Mouse (Mus musculus) forebrain, embryonic 15.5 days (tissue): ENCODE measurements around the gene Caln1. TPM values are rescaled to one million over a fixed set of nuclear protein-coding genes. Genes with fewer than 3 reads are reported as not detected.

Source experiments
- ATAC-seq: fragments of 200-750 bp; cut with Nextera tagmentation; replicated peaks from 2 replicates; pipeline ENCODE4 v1.8.0; 2017; ENCODE audit warnings: mild to moderate bottlenecking, moderate TSS enrichment, moderate library complexity
- H3K27ac ChIP-seq: fragments of 300-500 bp; sonication (generic); replicated peaks from 2 replicates; pipeline ENCODE4 v1.5.1; 2015; ENCODE audit warnings: mild to moderate bottlenecking, inconsistent platforms
- H3K27me3 ChIP-seq: fragments of 300-500 bp; sonication (generic); 2 replicates; pipeline ENCODE4 v1.6.1; 2015; ENCODE audit warnings: inconsistent platforms
- H3K36me3 ChIP-seq: fragments of 300-500 bp; sonication (generic); 2 replicates; pipeline ENCODE4 v1.6.1; 2015; ENCODE audit warnings: mild to moderate bottlenecking, inconsistent platforms
- H3K4me1 ChIP-seq: fragments of 300-500 bp; sonication (generic); 2 replicates; pipeline ENCODE4 v1.6.1; 2015; ENCODE audit warnings: inconsistent platforms
- H3K4me2 ChIP-seq: fragments of 300-500 bp; sonication (generic); replicated peaks from 2 replicates; pipeline ENCODE4 v1.6.1; 2015; ENCODE audit warnings: mild to moderate bottlenecking, inconsistent platforms
- H3K4me3 ChIP-seq: fragments of 300-500 bp; sonication (generic); 2 replicates; pipeline ENCODE4 v1.5.1; 2015; ENCODE audit warnings: mild to moderate bottlenecking, inconsistent platforms
- H3K9ac ChIP-seq: fragments of 300-500 bp; sonication (generic); replicated peaks from 2 replicates; pipeline ENCODE4 v1.6.1; 2015; ENCODE audit warnings: mild to moderate bottlenecking, inconsistent platforms
- H3K9me3 ChIP-seq: fragments of 300-500 bp; sonication (generic); 2 replicates; pipeline ENCODE4 v1.6.1; 2016; ENCODE audit warnings: inconsistent platforms
- WGBS: fragments of 180-500 bp; shearing (Covaris S2); methylation state at CpG from one replicate; pipeline ENCODE4 v1.1.7; 2015; ENCODE audit warnings: mixed read lengths; 5-methylcytosine and 5-hydroxymethylcytosine counted together
- polyA plus RNA-seq: library from polyadenylated mRNA; unstranded; fragments of >200 nt; fragmentation: Nextera tagmentation; extraction: Ambion mirVana; gene quantifications from 2 replicates; pipeline ENCODE4 v1.2.1, GENCODE M21; 2015

Caln1 gene
- polyA plus RNA-seq, 1 experiment from 2014 or later = 17.5 TPM

DNA sequence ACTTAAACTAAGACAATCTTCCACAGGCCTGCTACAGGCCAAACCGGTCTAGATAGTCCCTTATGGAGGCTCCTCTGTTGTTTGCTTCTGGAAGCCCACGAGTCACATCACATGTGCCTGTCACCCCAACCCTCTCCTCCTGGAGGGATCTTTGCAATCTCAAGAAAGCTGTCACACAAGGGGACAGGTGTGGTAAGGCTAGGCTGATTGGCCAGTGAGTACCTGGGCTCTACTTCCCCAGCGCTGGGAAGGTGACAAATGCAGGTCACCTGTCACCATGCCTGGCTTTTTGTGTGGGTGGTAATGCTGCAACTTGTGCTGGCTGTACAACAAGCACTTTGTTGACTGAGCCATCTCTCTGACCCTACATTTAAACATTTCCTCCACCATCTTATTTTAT is 338.5 kb downstream of the Caln1 start:
- no peaks in the 10 kb centered on the region for H3K36me3 ChIP-seq
- WGBS = 79% methylated on average over 3 of the region's 3 CpGs
- H3K9me3 ChIP-seq = no peaks in the 10 kb centered on the region
- no peak for ATAC-seq
- H3K27me3 ChIP-seq = no peaks in the 10 kb centered on the region
- no peak overlapping the region for H3K9ac ChIP-seq
- H3K27ac ChIP-seq = no peak overlapping the region
- H3K4me1 ChIP-seq = no peaks in the 10 kb centered on the region
- H3K4me3 ChIP-seq = no peak overlapping the region
- no peak overlapping the region for H3K4me2 ChIP-seq

DNA sequence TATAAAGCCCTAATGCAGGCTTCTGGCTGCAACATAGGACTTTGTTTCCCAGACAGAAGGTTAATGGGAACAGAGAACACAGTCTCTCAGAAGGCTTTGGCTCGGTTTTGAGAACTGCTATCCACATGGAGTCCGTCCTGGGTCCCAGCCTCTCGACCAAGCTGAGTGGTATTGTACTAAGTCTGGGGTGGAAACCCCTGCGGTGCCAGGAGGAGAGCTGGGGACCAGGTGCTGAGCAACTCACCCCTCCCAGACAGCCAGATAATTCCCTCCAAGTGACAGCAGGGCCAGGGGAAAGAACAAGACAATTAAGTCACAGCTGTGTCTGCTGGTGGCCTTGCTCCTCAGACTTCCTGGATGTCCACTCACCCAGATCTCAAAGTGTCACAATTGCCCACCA is 339.4 kb downstream of the Caln1 start:
- ATAC-seq = no peak
- no peaks in the 10 kb centered on the region for H3K36me3 ChIP-seq
- H3K9me3 ChIP-seq = no peaks in the 10 kb centered on the region
- H3K27me3 ChIP-seq = no peaks in the 10 kb centered on the region
- no peaks in the 10 kb centered on the region for H3K4me1 ChIP-seq
- no peak overlapping the region for H3K9ac ChIP-seq
- WGBS = 77% methylated on average over 4 of the region's 4 CpGs
- H3K4me2 ChIP-seq = no peak overlapping the region
- H3K4me3 ChIP-seq = no peak overlapping the region
- H3K27ac ChIP-seq = no peak overlapping the region

DNA sequence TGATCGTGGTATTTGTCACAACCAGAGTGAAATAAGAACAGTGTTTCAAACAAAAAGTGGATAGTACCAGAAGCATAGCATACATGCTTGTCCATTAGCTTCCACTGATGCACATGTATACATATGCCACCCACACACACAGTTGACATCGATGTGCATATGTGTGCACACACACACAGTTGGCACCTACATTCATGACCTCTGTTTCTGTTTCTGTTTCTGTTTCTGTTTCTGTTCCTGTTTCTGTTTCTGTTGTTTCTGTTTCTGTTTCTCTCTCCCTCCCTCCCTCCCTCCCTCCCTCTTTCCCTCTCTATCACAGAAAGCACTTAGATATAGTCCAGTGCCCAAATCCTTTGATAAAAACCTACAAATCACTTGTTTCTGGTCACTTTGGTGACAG is 342.4 kb downstream of the Caln1 start:
- H3K4me3 ChIP-seq = no peak overlapping the region
- H3K27me3 ChIP-seq = no peaks in the 10 kb centered on the region
- H3K9ac ChIP-seq = no peak overlapping the region
- H3K27ac ChIP-seq = no peak overlapping the region
- ATAC-seq = no peak
- no peak overlapping the region for H3K4me2 ChIP-seq
- no peaks in the 10 kb centered on the region for H3K36me3 ChIP-seq
- H3K4me1 ChIP-seq = no peaks in the 10 kb centered on the region
- H3K9me3 ChIP-seq = no peaks in the 10 kb centered on the region
- WGBS = 86% methylated on average over 2 of the region's 2 CpGs

DNA sequence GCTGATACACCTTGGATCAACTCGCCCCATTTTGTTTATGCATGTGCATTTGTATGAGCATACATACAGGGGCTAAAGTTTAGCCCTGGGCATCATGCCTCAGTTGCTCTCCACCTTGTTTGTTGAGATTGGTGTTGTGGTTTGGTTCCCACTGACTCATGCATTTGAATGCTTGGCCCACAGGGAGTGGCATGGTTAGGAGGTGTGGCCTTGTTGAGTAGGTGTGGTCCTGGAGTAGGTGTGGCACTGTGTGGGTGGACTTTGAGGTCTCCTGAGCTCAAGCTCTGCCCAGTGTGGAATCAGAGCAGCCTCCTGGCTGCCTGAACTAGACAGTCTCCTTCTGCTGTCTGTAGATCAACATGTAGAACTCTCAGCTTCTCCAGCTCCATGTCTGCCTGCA is 343.0 kb downstream of the Caln1 start:
- H3K4me2 ChIP-seq = no peak overlapping the region
- H3K27ac ChIP-seq = no peak overlapping the region
- H3K9ac ChIP-seq = no peak overlapping the region
- ATAC-seq = no peak
- 74% methylated on average over 1 of the region's 1 CpGs for WGBS
- H3K27me3 ChIP-seq = no peaks in the 10 kb centered on the region
- no peaks in the 10 kb centered on the region for H3K9me3 ChIP-seq
- no peaks in the 10 kb centered on the region for H3K4me1 ChIP-seq
- H3K4me3 ChIP-seq = no peak overlapping the region
- no peaks in the 10 kb centered on the region for H3K36me3 ChIP-seq

DNA sequence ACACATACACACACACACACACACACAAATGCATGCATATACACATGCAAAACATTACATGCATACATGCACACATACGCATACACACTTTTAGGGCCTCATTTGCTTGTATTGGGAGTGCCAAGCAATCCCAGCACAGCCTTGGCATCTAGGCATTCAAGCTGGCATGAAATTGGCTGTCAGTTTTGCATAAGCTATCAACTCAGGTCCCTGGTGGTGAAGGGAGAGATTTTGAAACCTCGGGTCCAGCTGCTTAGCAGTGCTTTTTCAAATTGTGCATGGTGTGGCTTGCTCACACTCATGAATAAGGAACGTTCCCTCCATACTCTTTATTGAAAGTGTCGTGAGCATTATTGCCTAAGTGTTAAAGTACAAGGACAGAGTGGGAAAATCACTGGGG is 345.9 kb downstream of the Caln1 start:
- WGBS = 71% methylated on average over 4 of the region's 4 CpGs
- no peak overlapping the region for H3K4me3 ChIP-seq
- ATAC-seq = no peak
- no peaks in the 10 kb centered on the region for H3K27me3 ChIP-seq
- no peaks in the 10 kb centered on the region for H3K9me3 ChIP-seq
- no peak overlapping the region for H3K27ac ChIP-seq
- no peak overlapping the region for H3K9ac ChIP-seq
- H3K4me1 ChIP-seq = no peaks in the 10 kb centered on the region
- no peaks in the 10 kb centered on the region for H3K36me3 ChIP-seq
- H3K4me2 ChIP-seq = no peak overlapping the region

DNA sequence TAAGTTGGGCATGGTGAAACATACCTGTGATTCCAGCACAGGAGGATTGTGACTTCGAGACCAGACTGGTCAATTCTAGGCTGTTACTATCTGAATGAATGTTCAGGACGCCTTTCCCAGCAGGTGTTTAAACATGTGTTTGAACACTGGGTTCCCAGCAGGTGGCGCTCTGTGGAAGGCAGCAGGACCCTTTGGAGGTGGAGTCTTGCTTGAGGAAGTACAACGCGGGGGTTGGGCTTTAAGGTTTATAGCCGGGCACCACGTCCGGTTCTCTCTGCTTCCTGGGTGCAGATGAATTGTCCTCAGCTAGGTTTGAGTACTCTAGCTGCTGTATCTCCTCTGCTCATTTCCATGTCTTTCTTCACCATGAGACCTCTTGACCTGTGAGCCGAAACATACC is 349.1 kb downstream of the Caln1 start:
- H3K27me3 ChIP-seq = no peaks in the 10 kb centered on the region
- WGBS = 69% methylated on average over 9 of the region's 9 CpGs
- H3K4me2 ChIP-seq = no peak overlapping the region
- H3K27ac ChIP-seq = no peak overlapping the region
- ATAC-seq = no peak
- H3K4me3 ChIP-seq = no peak overlapping the region
- H3K4me1 ChIP-seq = no peaks in the 10 kb centered on the region
- H3K9ac ChIP-seq = no peak overlapping the region
- no peaks in the 10 kb centered on the region for H3K9me3 ChIP-seq
- no peaks in the 10 kb centered on the region for H3K36me3 ChIP-seq

DNA sequence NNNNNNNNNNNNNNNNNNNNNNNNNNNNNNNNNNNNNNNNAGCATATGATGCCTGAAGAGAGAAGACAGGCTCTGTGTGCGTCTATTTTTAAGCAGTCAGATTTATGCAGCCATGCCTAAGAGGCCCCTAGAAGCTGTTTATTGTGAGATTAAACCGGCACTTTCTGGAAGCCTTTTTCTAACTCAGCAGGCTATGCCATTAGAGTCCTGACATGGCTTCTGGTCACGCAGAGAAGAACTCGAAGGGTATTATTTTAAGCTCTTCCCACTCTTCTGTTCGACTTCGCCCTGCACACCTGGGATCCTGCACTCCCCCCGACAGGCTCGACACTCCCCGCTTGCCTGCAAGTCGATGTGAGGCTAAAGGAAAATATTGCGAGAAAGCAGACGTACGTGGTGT is 372.9 kb downstream of the Caln1 start:
- no peaks in the 10 kb centered on the region for H3K27me3 ChIP-seq
- no peaks in the 10 kb centered on the region for H3K9me3 ChIP-seq
- no peak overlapping the region for H3K9ac ChIP-seq
- H3K4me2 ChIP-seq = no peak overlapping the region
- H3K4me3 ChIP-seq = no peak overlapping the region
- no peaks in the 10 kb centered on the region for H3K4me1 ChIP-seq
- H3K36me3 ChIP-seq = no peaks in the 10 kb centered on the region
- no peak overlapping the region for H3K27ac ChIP-seq
- 55% methylated on average over 13 of the region's 13 CpGs for WGBS
- ATAC-seq = no peak

DNA sequence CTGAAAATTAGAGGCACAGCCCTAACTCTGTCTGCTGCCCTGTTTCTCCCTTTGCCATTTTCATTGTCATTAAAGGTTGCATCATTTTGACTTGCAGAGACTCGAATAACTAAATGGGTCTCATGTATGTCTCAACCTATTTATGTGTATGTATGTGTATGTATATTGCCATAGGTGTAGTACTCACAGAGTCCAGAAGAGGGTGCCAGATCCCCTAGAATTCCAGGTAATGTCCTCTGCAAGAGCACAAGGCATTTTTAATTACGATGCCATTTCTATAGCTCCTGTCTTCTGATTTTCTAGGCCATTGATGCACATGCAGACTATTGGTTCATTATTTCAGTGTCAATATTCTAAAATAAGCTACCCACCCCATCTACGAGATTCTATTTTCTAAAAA is 388.3 kb downstream of the Caln1 start:
- WGBS = 94% methylated on average over 3 of the region's 3 CpGs
- peaks cover 4% of the 10 kb centered on the region; the same call in 1 of the 2 replicates for H3K9me3 ChIP-seq
- no peak for ATAC-seq
- H3K9ac ChIP-seq = no peak overlapping the region
- H3K4me3 ChIP-seq = no peak overlapping the region
- no peak overlapping the region for H3K4me2 ChIP-seq
- H3K36me3 ChIP-seq = no peaks in the 10 kb centered on the region
- no peaks in the 10 kb centered on the region for H3K27me3 ChIP-seq
- no peak overlapping the region for H3K27ac ChIP-seq
- H3K4me1 ChIP-seq = no peaks in the 10 kb centered on the region

DNA sequence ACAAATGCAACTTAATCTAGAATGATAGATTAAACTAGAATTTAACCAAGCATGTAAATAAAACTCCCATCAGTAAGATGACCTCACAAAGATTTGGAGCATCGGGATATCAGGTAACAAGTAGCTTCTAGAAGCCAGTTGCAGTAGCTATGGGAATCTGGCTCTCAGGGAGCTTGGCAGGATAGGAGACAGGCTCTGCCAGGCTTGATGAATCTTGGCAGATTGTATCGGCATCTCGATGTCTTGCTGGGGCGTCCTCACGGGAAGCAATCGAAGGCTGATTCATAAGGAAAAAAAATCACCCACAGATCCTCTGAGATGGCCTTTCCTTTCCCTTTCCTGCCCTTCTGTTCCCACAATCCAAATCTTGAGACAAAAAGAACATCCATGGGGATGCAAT is 396.5 kb downstream of the Caln1 start:
- 84% methylated on average over 6 of the region's 6 CpGs for WGBS
- H3K4me2 ChIP-seq = no peak overlapping the region
- no peaks in the 10 kb centered on the region for H3K27me3 ChIP-seq
- H3K9me3 ChIP-seq = no peaks in the 10 kb centered on the region
- no peak overlapping the region for H3K9ac ChIP-seq
- no peak for ATAC-seq
- H3K36me3 ChIP-seq = no peaks in the 10 kb centered on the region
- no peak overlapping the region for H3K4me3 ChIP-seq
- no peaks in the 10 kb centered on the region for H3K4me1 ChIP-seq
- H3K27ac ChIP-seq = no peak overlapping the region

DNA sequence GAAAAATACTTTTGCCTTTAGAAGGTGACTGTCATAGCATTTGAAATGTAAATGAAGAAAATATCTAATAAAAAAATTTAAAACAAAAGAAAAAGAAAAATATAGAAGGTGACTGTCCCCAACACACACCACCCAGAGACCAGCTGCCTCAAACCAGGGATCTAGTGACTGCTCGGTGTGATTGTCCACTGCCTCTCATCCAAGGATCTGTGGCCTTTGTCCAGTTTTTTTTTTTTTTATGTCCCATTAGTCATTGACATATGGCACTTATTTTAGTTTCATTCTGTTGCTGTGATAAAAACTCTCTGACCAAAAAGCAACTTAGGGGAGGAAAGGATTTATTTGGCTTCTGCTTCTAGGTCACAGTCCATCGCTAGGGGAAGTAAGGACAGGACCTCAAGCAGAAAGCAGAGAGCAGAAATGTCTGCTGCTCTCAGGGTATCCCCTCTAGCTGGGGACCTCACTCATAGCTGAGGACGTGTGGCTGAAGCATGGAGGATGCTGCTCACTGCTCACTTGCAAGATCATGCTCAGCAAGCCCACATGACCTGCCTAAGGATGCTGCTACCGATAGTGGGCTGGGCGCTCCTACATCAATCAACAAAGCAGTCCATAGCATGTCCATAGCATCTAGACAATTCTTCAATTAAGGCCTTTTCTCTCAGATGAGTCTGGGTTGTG is 401.9 kb downstream of the Caln1 start:
- 86% methylated on average over 5 of the region's 5 CpGs for WGBS
- Histone ChIP-seq H3K4me1 (no peaks in the 10 kb centered on the region), H3K36me3 (no peaks in the 10 kb centered on the region), H3K27me3 (no peaks in the 10 kb centered on the region), H3K27ac (no peak overlapping the region), H3K9me3 (no peaks in the 10 kb centered on the region), H3K9ac (no peak overlapping the region), H3K4me2 (no peak overlapping the region), H3K4me3 (no peak overlapping the region)
- no peak for ATAC-seq

DNA sequence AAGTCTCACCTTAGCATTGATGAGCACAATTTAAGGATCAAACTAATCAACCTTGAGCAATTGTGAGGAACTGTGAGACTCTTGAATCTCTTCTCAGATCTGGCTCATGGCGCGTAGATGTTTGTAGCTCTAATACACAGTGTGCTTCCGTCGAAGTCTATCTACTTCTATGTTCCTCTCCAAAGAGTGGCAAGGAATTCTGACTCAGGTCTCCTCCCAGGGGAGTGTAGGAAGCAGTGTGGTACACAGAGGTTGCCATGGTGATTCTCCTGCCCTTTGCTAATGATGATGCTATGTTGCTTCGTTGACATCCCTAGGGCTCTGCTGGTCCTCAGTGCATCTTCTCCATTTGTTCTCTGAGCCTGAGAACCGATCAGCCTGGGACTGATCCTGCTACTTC is 403.2 kb downstream of the Caln1 start:
- WGBS = 81% methylated on average over 6 of the region's 6 CpGs
- H3K9me3 ChIP-seq = no peaks in the 10 kb centered on the region
- H3K9ac ChIP-seq = no peak overlapping the region
- no peak overlapping the region for H3K4me3 ChIP-seq
- no peak overlapping the region for H3K27ac ChIP-seq
- H3K27me3 ChIP-seq = no peaks in the 10 kb centered on the region
- H3K4me1 ChIP-seq = no peaks in the 10 kb centered on the region
- H3K36me3 ChIP-seq = no peaks in the 10 kb centered on the region
- no peak overlapping the region for H3K4me2 ChIP-seq
- no peak for ATAC-seq

DNA sequence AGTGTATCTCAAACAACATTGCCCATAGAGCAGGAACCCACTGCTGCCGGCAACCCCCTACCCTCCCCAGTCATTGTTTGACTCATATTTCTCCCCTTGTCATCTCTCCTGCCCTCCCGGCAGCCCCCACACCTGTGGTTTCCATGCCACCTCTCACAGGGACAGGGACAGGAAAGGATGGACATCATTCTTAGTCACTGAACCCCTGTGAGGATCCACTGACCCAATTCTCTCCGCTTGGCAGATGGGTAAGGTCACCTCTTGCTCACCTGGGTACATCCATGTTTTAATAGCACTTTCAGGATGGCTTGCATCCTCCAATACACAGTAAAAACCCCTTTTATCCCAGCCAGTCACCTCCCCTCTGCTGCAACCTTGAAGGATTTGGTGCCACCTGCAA is 405.7 kb downstream of the Caln1 start:
- Histone ChIP-seq H3K9me3 (no peaks in the 10 kb centered on the region), H3K4me1 (no peaks in the 10 kb centered on the region), H3K27ac (no peak overlapping the region), H3K36me3 (no peaks in the 10 kb centered on the region), H3K4me2 (no peak overlapping the region), H3K27me3 (no peaks in the 10 kb centered on the region), H3K4me3 (no peak overlapping the region), H3K9ac (no peak overlapping the region)
- WGBS = 96% methylated on average over 3 of the region's 3 CpGs
- no peak for ATAC-seq

DNA sequence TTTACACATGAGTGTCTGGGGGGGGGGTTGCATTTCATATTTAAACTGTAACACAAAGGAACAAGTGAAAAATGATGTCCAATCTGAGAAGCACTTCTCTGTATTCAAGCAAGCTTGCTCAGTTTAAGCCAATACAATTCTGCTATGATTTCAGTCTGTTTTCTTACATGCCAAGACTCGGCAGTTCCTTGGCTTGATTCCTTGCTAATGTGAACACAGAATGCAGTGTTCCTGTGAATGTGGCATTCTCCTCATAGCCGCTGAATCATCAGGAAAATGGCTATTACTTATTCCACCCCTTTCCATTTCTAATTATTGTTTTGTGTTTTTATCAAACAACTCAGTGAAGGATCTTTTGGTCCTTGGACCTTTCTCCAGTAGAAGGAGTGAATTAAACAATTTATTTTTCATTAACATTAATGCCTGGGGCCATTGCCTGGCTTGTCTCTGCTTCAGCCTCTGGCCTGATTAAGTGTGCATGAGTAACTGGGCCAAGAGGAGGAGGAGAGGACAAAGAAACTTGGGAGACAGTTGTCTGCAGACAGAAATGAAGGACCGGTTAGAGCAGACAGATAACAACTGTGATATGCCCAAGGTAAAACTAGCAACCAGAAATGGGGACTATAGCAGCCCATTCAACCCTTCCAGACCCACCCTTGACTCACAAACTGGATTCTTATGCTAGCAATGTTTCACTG is 423.6 kb downstream of the Caln1 start:
- Histone ChIP-seq H3K36me3 (no peaks in the 10 kb centered on the region), H3K4me2 (no peak overlapping the region), H3K27me3 (no peaks in the 10 kb centered on the region), H3K27ac (no peak overlapping the region), H3K4me3 (no peak overlapping the region), H3K9me3 (no peaks in the 10 kb centered on the region), H3K9ac (no peak overlapping the region), H3K4me1 (0 out of 2 replicates have a peak, but pooled peaks cover 3% of the 10 kb centered on the region)
- no peak for ATAC-seq
- WGBS = 44% methylated on average over 3 of the region's 3 CpGs
